Mouse (Mus musculus) lung, adult 2 months (tissue): ENCODE measurements around the gene Numbl. TPM values are rescaled to one million over a fixed set of nuclear protein-coding genes. Genes with fewer than 3 reads are reported as not detected.

ENCODE experiments used
- DNase-seq: peaks from one replicate; pipeline ENCODE4 v3.0.0; 2022
- H3K4me1 ChIP-seq: fragments of 200-500 bp; 2 replicates; pipeline ENCODE4 v1.6.1; 2011; ENCODE audit warnings: low read length; ENCODE audit not compliant: control insufficient read depth, insufficient read depth
- H3K4me3 ChIP-seq: fragments of 200-500 bp; replicated peaks from 2 replicates; pipeline ENCODE3; 2011; ENCODE audit warnings: low read depth, mild to moderate bottlenecking, control low read depth, low read length; ENCODE audit errors: extremely low read depth
- CTCF ChIP-seq: fragments of 200-500 bp; IDR thresholded peaks from 2 replicates; pipeline ENCODE4 v1.5.1; 2011; ENCODE audit warnings: mild to moderate bottlenecking, low read length, control low read depth; ENCODE audit not compliant: insufficient read depth
- POLR2A ChIP-seq: fragments of 200-500 bp; IDR thresholded peaks from 2 replicates; pipeline ENCODE4 v1.6.1; 2011; ENCODE audit warnings: low read depth, mild to moderate bottlenecking, control low read depth, low read length, borderline replicate concordance; ENCODE audit errors: extremely low read depth
- WGBS: fragments of 180-500 bp; shearing (Covaris S2); methylation state at CpG from one replicate; pipeline ENCODE4 v1.1.7; 2018; 5-methylcytosine and 5-hydroxymethylcytosine counted together
- polyA plus RNA-seq: library from polyadenylated mRNA; depleted of rRNA; stranded (reverse); fragments of >200 nt; gene quantifications from 2 replicates; pipeline ENCODE4 v1.2.3, GENCODE M21; 2012

Gene Numbl
- polyA plus RNA-seq, 1 experiment = 33.0 TPM

DNA sequence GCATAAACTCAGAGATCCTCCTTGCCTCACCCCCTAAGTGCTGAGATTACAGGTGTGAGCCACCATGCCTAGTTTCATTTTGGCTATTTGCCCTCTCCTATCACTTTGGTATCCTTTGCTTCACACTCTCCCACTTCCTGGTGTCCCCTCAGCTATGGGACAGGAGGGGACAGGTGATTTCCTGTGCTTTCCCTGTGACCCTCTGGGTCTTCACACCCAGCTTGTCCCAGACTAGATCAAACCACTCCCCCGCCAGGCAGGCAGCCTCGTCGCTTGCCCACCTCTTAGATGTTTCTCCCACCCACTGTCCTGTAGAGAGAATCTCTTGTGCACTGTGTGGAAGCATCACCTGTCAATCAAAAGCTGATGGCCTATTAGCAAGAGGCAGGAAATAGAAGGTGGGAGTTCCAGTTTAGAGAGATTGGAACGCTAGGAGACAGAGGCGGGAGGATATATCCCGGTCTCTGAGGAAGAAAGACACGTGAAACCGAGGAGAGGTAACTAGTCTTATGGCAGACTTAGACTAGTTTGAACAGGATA is 52.8 kb downstream of the Numbl start:
- Histone ChIP-seq H3K4me1 (0 out of 2 replicates have a peak, but pooled peaks cover 2% of the 10 kb centered on the region), H3K4me3 (no peak overlapping the region)
- WGBS = 57% methylated on average over 8 of the region's 8 CpGs
- no peak for DNase-seq
- TF ChIP-seq POLR2A (no peak), CTCF (no peak)

DNA sequence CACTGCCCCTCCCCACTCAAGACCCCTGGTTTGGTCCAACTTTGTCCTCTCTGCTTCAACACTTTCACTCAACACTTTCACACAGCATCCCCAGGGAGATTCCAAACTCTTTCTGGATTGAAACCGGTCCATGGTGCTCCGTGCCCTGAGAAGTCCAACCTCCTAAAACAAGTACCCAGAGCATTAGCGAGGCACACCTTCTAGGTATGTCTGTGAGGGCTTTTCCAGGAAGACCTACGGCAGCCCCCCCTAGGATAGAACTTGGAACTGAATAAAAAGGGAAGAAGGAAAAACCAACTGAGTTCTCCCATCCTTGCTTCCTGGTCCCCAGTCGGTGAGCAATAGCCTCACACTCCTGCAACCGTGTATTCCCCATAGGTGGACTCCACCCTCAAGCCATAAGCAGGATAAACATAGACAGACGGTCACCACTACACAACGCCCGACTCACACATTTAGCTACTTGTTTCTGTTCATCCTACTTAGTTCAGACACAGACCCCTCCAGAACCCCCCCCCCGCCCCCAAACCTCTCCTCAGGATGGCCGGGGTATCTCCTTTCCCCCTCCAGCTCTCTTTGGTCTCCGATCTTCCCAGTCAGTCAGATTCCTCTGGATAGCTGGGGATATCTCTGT is 53.5 kb downstream of the Numbl start:
- H3K4me1 ChIP-seq = 0 out of 2 replicates have a peak, but pooled peaks cover 2% of the 10 kb centered on the region
- no peak for DNase-seq
- no peak for TF ChIP-seq CTCF
- no peak for TF ChIP-seq POLR2A
- 85% methylated on average over 12 of the region's 12 CpGs for WGBS
- H3K4me3 ChIP-seq = no peak overlapping the region

DNA sequence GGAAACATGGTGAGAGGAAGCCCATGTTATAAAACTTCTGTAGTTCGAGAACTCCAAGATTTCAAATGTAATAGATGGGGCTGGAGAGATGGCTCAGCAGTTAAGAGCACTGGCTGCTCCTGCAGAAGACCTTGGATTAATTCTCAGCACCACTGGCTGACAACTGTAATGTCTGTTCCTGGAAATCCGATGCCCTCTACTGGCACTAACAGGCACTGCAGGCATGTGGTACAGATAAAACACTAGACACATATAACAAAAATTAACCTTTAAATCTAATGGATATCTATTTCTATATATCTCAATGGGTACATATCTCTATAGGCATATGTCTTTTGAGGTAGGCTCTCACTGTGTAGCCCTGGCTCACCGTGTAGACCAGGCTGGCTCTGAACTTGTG is 56.2 kb downstream of the Numbl start:
- TF ChIP-seq CTCF (0 out of 2 replicates have a peak, but pooled peaks have one; percentile 10), POLR2A (no peak)
- H3K4me3 ChIP-seq = no peak overlapping the region
- no peaks in the 10 kb centered on the region for H3K4me1 ChIP-seq
- no peak for DNase-seq
- 93% methylated on average over 3 of the region's 3 CpGs for WGBS

DNA sequence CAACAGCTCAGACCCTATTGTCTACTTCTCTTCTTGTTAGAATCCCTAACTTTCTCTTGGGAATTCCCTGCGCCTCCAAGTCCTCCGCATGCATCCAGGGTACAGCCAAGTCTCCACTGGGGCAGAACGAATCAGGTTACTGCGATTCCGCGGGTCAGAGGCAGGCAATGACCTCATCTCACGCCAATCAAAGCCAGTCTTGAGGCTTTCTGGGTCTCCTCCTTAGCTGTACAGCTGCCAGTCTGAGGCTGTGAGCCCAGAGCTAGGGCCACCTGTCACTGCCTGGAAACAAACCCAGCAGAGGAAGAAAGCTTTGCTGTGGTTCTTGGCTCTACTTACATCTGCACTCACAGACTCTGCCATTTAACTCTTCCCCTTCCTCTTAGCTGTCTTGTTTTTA is 57.7 kb downstream of the Numbl start:
- TF ChIP-seq CTCF = no peak
- TF ChIP-seq POLR2A = no peak
- 44% methylated on average over 7 of the region's 7 CpGs for WGBS
- Histone ChIP-seq H3K4me1 (no peaks in the 10 kb centered on the region), H3K4me3 (no peak overlapping the region)
- DNase-seq = no peak

DNA sequence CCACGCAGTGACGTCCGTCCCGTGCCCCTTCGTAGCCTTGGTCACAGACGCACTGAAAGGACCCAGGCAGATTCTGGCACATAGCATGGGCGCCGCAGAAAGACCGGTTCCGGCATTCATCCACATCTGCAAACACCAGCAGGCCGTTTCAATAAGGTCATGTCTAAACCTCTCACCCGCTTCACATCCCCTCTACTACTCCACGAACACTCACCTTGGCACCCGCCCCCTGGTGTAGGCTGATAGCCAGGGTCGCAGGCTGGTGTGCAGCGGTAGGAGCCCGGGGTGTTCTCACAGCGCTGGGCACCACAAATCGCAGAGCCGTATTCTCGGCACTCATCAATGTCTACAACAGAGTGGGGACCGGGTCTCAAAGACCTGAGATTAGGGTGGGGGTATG is 61.2 kb downstream of the Numbl start:
- DNase-seq = no peak
- no peak overlapping the region for H3K4me3 ChIP-seq
- H3K4me1 ChIP-seq = no peaks in the 10 kb centered on the region
- WGBS = 89% methylated on average over 22 of the region's 22 CpGs
- TF ChIP-seq CTCF = no peak
- no peak for TF ChIP-seq POLR2A

DNA sequence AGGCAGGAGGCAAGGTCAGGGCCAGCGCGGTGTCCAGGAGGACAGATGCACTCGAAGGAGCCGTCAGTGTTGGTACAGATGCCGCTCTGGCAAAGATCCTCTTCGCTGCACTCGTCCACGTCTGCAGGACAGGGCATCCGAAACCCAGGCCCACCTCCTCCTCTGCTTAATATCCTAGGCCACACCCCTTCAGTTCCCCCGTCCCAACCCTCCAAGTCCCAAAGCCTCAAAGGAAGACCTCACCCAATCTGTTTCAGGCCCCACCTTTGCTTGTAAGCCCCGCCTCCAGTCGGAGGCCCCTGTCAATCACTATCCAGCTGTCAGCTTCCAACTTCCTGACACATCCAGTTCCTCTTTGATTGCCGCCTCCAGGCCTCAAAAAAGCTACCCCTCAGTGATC is 64.1 kb downstream of the Numbl start:
- no peak overlapping the region for H3K4me3 ChIP-seq

DNA sequence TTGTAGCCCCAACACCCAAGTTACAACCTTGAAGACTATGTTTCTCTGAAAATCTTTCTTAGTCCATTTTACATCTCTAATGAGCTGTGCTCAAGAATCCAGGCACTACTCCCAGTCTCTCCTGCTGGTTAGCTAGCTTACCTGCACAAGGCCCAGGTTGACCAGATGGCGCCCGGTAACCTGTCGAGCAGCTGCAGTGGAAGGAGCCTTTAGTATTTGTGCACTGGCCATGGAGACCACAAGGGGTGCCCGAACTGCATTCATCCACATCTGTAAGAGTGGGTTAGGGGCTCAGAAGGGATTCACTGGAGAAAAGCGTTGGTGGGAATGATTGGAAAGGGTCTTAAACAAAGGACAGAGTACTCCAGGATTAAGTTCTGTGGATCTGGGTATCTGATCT is 64.8 kb downstream of the Numbl start:
- Histone ChIP-seq H3K4me1 (no peaks in the 10 kb centered on the region), H3K4me3 (no peak overlapping the region)
- TF ChIP-seq POLR2A = no peak
- no peak for TF ChIP-seq CTCF
- DNase-seq = no peak
- WGBS = 96% methylated on average over 5 of the region's 5 CpGs

More for the DNA sequence above, 64.1 kb downstream of the Numbl start:
- 51% methylated on average over 13 of the region's 13 CpGs for WGBS
- H3K4me1 ChIP-seq = no peaks in the 10 kb centered on the region
- DNase-seq = no peak
- TF ChIP-seq POLR2A (no peak), CTCF (no peak)

DNA sequence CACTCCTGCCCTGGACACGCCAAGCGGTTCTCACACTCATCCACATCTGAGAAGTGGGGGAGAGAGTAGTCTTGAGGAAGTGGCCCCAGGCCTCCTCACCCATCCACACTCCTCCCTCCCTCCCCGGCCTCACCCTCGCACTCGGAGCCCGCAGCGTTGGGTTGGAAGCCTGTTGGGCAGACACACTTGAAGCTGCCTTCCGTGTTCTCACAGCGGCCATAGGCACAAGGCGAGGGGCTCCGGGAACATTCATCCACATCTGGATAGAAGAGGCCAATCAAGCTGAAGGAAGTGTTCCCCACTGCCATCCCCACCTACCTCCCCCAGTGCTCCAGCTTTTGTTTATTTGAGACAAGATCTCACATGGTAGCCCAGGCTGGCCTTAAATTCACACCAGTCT is 65.9 kb downstream of the Numbl start:
- Histone ChIP-seq H3K4me1 (0 out of 2 replicates have a peak, but pooled peaks cover 5% of the 10 kb centered on the region), H3K4me3 (no peak overlapping the region)
- WGBS = 92% methylated on average over 11 of the region's 11 CpGs
- no peak for DNase-seq
- TF ChIP-seq CTCF = no peak
- TF ChIP-seq POLR2A = no peak

DNA sequence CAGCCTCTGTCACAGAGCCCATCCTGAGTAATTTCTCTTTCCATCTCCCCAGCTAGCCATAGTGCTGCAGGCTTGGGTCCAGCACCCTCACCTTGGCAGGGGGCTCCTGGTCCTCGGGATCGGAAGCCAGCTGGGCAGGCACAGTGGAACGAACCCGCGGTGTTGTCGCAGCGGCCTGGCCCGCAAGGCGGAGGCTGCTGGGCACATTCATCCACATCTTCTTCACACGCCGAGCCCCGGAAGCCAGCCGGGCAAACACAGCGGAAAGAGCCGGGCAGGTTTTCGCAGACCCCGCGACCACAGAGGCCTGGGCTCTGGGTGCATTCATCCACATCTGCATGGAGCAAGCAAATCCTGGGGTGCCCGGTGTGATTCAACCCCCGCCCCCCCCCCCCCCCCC is 66.7 kb downstream of the Numbl start:
- 66% methylated on average over 19 of the region's 20 CpGs for WGBS
- DNase-seq = no peak
- Histone ChIP-seq H3K4me3 (no peak overlapping the region), H3K4me1 (0 out of 2 replicates have a peak, but pooled peaks cover 5% of the 10 kb centered on the region)
- TF ChIP-seq CTCF (no peak), POLR2A (no peak)

DNA sequence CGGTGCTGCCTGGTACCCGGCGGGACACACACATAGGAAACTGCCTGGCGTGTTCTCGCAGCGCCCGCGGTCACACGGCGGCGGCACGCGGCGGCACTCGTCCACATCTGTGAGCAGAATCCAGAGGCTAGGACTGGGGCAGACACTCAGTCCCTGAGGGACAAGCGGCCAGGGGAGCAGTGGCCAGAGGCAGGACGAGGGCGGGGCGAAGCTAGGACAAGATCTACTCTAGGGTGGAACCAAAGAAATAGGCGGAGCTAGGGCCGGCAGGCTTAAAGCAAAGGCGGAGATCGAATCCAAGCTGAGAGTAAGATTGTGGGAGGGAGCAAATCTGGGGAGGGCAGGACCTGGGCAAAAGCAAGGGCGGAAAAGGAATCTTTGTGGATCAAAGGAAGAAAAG is 67.5 kb downstream of the Numbl start:
- peak; percentile 65 for DNase-seq

More for the DNA sequence above, 67.5 kb downstream of the Numbl start:
- peaks cover 9% of the 10 kb centered on the region for H3K4me1 ChIP-seq
- WGBS = 13% methylated on average over 24 of the region's 24 CpGs
- no peak overlapping the region for H3K4me3 ChIP-seq
- TF ChIP-seq POLR2A (no peak), CTCF (no peak)
